Mouse (Mus musculus) urinary bladder, postnatal 14 days (tissue): ENCODE data around the gene Vac14.

Source experiments
- DNase-seq: peaks from one replicate; pipeline ENCODE4 v3.0.0; 2021; ENCODE audit warnings: low spot score

The Vac14 gene

DNA sequence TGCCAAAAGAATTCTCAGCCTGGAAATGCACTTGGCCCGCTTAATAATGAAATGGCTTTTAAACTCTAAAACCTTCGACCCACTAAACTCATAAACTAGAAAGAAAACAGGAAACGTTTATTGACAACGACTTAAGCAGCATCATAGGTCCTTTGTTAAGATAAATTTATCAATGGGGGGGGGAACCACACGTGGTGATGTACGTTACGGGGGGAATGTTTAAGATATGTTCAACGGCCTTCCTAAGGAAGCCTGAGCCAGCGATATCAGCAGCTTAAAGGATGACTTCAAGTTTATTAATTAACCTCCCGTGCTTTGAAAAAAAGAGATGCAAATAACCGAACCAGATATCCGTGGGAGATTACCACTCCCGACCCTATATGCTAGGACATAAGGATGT is 131.9 kb downstream of the Vac14 start:
- no peak for DNase-seq

DNA sequence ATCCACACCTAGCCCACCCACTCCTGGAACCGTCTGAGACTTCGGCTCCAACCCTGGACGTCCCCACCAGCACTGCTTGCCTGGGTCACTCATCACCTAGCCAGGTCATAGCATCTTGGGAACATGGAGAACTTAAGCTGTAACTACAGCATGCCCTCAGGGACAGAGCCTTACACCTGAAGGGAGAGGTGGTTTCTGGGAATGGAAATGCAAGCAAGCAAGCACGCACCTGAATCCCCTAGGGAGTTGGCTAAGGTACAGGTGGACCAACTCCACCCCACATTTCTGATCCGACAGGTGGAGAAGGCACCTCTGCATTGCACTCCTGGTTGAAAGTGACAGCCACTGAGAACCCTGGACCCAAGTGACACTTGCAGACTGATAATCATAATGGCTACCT is 133.1 kb downstream of the Vac14 start:
- no peak for DNase-seq

DNA sequence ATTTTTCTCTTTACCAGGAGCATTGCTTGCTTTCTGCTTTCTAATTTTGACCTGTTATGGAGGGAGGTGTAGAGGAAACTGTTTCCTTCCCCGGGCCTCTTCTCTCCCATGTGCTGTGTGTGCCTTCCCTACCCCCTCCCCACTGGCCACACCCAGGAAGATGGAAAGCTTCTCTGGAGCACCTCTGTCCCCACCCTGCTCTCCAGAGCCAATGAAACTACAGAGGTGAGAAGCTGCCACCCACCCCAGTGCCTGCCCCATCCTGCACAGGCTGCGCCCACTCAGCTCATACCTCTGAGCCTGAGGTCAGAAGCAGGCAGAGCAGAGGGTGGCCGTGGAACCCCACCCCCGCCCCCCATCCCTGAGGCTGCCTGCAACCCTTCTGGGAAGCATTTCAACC is 136.3 kb downstream of the Vac14 start:
- DNase-seq: no peak

GRCm38 (mm10) chr8:110755511-110756170 is 137.3 kb downstream of the Vac14 start:
- DNase-seq: no peak

DNA sequence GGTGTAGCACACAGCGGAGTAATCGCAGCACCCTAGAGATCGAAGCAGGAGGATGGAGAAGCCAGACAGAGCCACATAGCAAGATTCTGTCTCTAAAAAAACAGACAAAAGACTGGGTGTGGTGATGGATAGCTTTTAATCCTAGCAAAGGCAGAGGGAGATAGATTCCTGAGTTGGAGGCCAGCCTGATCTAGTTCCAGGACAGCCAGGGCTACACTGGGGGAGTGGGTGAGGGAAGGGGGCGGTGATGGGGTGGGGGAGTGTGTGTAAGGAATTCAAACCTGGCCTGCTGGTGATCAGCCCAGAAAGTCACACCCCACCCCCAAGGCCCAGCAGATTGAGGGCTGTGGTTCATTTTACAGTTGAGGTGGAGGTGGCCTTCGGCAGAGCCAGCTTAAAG is 137.8 kb downstream of the Vac14 start:
- no peak for DNase-seq

- DNase-seq: no peak
Measured at GRCm38 (mm10) chr8:110760280-110760940, 142.0 kb downstream of the Vac14 start.

- DNase-seq: no peak
Measured at GRCm38 (mm10) chr8:110761185-110761584, 142.8 kb downstream of the Vac14 start.

- DNase-seq: no peak
Measured at GRCm38 (mm10) chr8:110761988-110762387, 143.6 kb downstream of the Vac14 start.

- no peak for DNase-seq
Measured at GRCm38 (mm10) chr8:110764671-110765070, 146.3 kb downstream of the Vac14 start.

DNA sequence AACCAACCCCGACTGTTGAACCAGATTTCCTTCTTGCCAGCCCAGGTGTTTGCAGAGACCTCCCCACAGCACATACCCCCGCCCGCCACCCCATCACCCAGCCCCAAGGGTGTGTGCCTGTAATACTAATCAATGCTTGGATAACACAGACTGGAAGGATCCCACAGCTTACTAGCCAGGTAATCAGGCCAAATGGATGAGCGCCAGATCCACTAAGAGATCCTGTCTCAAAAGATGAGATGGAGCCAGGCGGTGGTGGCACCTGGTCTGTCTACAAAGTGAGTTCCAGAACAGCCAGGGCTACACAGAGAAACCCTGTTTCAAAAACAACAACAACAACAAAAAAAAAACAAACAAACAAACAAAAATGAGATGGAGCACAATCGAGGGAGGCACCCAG is 148.9 kb downstream of the Vac14 start:
- no peak for DNase-seq
